ENCODE assay signal across 14 mouse cellular contexts in genomic region chr3:123256181-123257101, GRCm38 (mm10). TPM values are rescaled to one million over a fixed set of nuclear protein-coding genes. Genes with fewer than 3 reads are reported as not detected.
DNase-seq lines count a peak whose midpoint lies in the region; ATAC-seq and TF ChIP-seq lines count a peak whose summit lies in the region.
"Had no signal": no experiment of that assay in that cellular context is flagged by ENCODE, and none has a peak within 500 bp of the region (broad histone marks: within the 10 kb centered on the region; RNA-seq: fewer than 3 reads in every experiment).

No protein-coding gene starts in this region.

- no peaks in the 10 kb centered on the region for H3K27me3 ChIP-seq in lung, embryonic 14.5 days (ENCODE audit: insufficient read depth, low read length)
- H3K27me3 ChIP-seq in splenic B cell, adult 2 months (ENCODE audit: control insufficient read depth, insufficient read depth, low read length, poor library complexity, severe bottlenecking) = no peaks in the 10 kb centered on the region; the same call in 1 of the 2 replicates
- H3K27me3 ChIP-seq: heart, embryonic 15.5 days; lung, embryonic 15.5 days had no signal

- no peak overlapping the region for H3K4me3 ChIP-seq in lung, embryonic 14.5 days (ENCODE audit: low read depth, low read length)
- H3K4me3 ChIP-seq: heart, embryonic 15.5 days; lung, embryonic 15.5 days had no signal

- DNase-seq in lung, embryonic 14.5 days = peak; percentile 14
- no peak for DNase-seq in lung, postnatal 10 days
- DNase-seq in MEL-GATA-1-ER (ENCODE audit: extremely low read depth, low read depth) = peak; percentile 97
- peak; percentile 32 for DNase-seq in splenic B cell, adult 2 months (ENCODE audit: low read depth, low spot score)
- DNase-seq in adrenal gland, postnatal 36 days = no peak
- no peak for DNase-seq in urinary bladder, postnatal 14 days (ENCODE audit: low spot score)
- DNase-seq: adrenal gland, postnatal 14 days; kidney, adult 9 months had no signal

- H3K4me1 ChIP-seq in lung, embryonic 14.5 days (ENCODE audit: insufficient read depth) = no peaks in the 10 kb centered on the region
- H3K4me1 ChIP-seq: lung, embryonic 15.5 days had no signal

- H3K9ac ChIP-seq in lung, embryonic 14.5 days = no peak overlapping the region
- H3K9ac ChIP-seq: heart, embryonic 15.5 days; lung, embryonic 15.5 days had no signal

- 71% methylated on average over 11 of the region's 11 CpGs for WGBS in lung, embryonic 14.5 days

- no peak overlapping the region for H3K4me2 ChIP-seq in lung, embryonic 14.5 days
- H3K4me2 ChIP-seq: heart, embryonic 15.5 days; lung, embryonic 15.5 days had no signal

- no peaks in the 10 kb centered on the region for H3K9me3 ChIP-seq in lung, embryonic 14.5 days (ENCODE audit: low read depth, low read length)
- H3K9me3 ChIP-seq: heart, embryonic 15.5 days; lung, embryonic 15.5 days had no signal

- no peak overlapping the region for H3K27ac ChIP-seq in lung, embryonic 14.5 days (ENCODE audit: low read depth)
- H3K27ac ChIP-seq: heart, embryonic 15.5 days; lung, embryonic 15.5 days had no signal

- ATAC-seq in lung, embryonic 14.5 days (ENCODE audit: insufficient read depth) = no peak
- peak; percentile 61; the same call in 1 of the 2 replicates for ATAC-seq in erythroid progenitor cell, adult 5-6 weeks (replicated peaks; ENCODE audit: low FRiP score, poor library complexity, severe bottlenecking)
- no peak for ATAC-seq in cerebellum, adult (ENCODE audit: insufficient number of reproducible peaks, low FRiP score, low TSS enrichment)
- ATAC-seq: forebrain, embryonic 14.5 days; midbrain, embryonic 16.5 days had no signal

- TF ChIP-seq CTCF in lung, embryonic 14.5 days (IDR thresholded peaks at IDR 0.05; ENCODE audit: low read depth) = no peak

- no peaks in the 10 kb centered on the region for H3K36me3 ChIP-seq in lung, embryonic 14.5 days (ENCODE audit: insufficient read depth)
- H3K36me3 ChIP-seq in splenic B cell, adult 2 months (ENCODE audit: control insufficient read depth, insufficient read depth, low read length, poor library complexity, severe bottlenecking) = no peaks in the 10 kb centered on the region
- H3K36me3 ChIP-seq: heart, embryonic 15.5 days; lung, embryonic 15.5 days had no signal

RNA-seq across cellular contexts. Expression of gene Sec24d, which starts 10.8 kb away (rescaled TPM):
- polyA plus RNA-seq in lung, embryonic 14.5 days (2014; fragmentation: Nextera tagmentation; extraction: Ambion mirVana) = 66.1 and 78.9 TPM in 2 replicates
- total RNA-seq in erythroid progenitor cell, adult 5-6 weeks (2015; ENCODE audit: low replicate concordance) = 4.2 and 33.2 TPM in 2 replicates
- 3.7 and 8.7 TPM in 2 replicates for total RNA-seq in erythroid progenitor cell, adult 5-6 weeks (2017; ENCODE audit: low replicate concordance)
- 100 to 1,000 TPM in 1 of 2 experiments, 10 to 100 TPM in 1; 86.7 to 183 TPM for total RNA-seq in adrenal gland, postnatal 36 days (2021)

RNA-seq across cellular contexts. Expression of gene Synpo2, which starts 20.5 kb away (rescaled TPM):
- 13.2 TPM in 2 replicates for polyA plus RNA-seq in lung, embryonic 14.5 days (2014; fragmentation: Nextera tagmentation; extraction: Ambion mirVana)
- total RNA-seq in erythroid progenitor cell, adult 5-6 weeks (2015; ENCODE audit: low replicate concordance) = under 0.01 TPM in 1 of 2 replicates, not detected in the other
- 0.15 TPM in 1 of 2 replicates, not detected in the other for total RNA-seq in erythroid progenitor cell, adult 5-6 weeks (2017; ENCODE audit: low replicate concordance)
- total RNA-seq in adrenal gland, postnatal 36 days (2021) = 10 to 100 TPM in 1 of 2 experiments, 1 to 10 TPM in 1; 6.3 to 11.5 TPM

Comparison
In these comparisons a context has a peak if more than half of its experiments do, and no peak if none do; other contexts are left out.
1. DNase-seq: peak in lung, embryonic 14.5 days (single experiment), MEL-GATA-1-ER (single experiment) and splenic B cell, adult 2 months (single experiment); none in lung, postnatal 10 days (single experiment), adrenal gland, postnatal 36 days (0 of 2) and urinary bladder, postnatal 14 days (single experiment).
2. RNA of gene Synpo2, which starts 20.5 kb away (total RNA-seq): 6.3 to 11.5 TPM in adrenal gland, postnatal 36 days; under 0.01 to 0.15 TPM in erythroid progenitor cell, adult 5-6 weeks; every median in the first group is over 4 times any median in the second.